Mouse (Mus musculus): ENCODE measurements around the gene Neurod2.

GRCm38 (mm10) chr11:98367171-98367862, 37.9 kb upstream of the Neurod2 start:
- TF ChIP-seq CTCF (IDR thresholded peaks at IDR 0.05; ENCODE audit: borderline replicate concordance, insufficient read depth, low read depth, low read length): no peak
- TF ChIP-seq POLR2A (IDR thresholded peaks at IDR 0.05; ENCODE audit: borderline replicate concordance, insufficient read depth, low read length): no peak

Measured in cerebellum, adult 2 months (tissue).